Mouse (Mus musculus) neural tube, embryonic 13.5 days (tissue): ENCODE measurements around the gene Vat1. TPM values are rescaled to one million over a fixed set of nuclear protein-coding genes. Genes with fewer than 3 reads are reported as not detected.

ENCODE experiments used
- ATAC-seq: fragments of 200-750 bp; cut with Nextera tagmentation; 2 replicates; pipeline ENCODE4 v1.8.0; 2017; ENCODE audit warnings: low read depth, mild to moderate bottlenecking, moderate TSS enrichment, moderate library complexity
- H3K27ac ChIP-seq: fragments of 300-500 bp; sonication (generic); replicated peaks from 2 replicates; pipeline ENCODE4 v1.5.1; 2015; ENCODE audit warnings: moderate library complexity, mild to moderate bottlenecking, inconsistent platforms
- H3K27me3 ChIP-seq: fragments of 300-500 bp; sonication (generic); 2 replicates; pipeline ENCODE4 v1.6.1; 2015; ENCODE audit warnings: mild to moderate bottlenecking, inconsistent platforms
- H3K36me3 ChIP-seq: fragments of 300-500 bp; sonication (generic); 2 replicates; pipeline ENCODE4 v1.6.1; 2015; ENCODE audit warnings: mild to moderate bottlenecking, inconsistent platforms
- H3K4me1 ChIP-seq: fragments of 300-500 bp; sonication (generic); replicated peaks from 2 replicates; pipeline ENCODE4 v1.6.1; 2015; ENCODE audit warnings: inconsistent platforms
- H3K4me2 ChIP-seq: fragments of 300-500 bp; sonication (generic); 2 replicates; pipeline ENCODE4 v1.6.1; 2015; ENCODE audit warnings: inconsistent platforms, mild to moderate bottlenecking, moderate library complexity
- H3K4me3 ChIP-seq: fragments of 300-500 bp; sonication (generic); 2 replicates; pipeline ENCODE4 v1.5.1; 2015; ENCODE audit warnings: mild to moderate bottlenecking, inconsistent platforms
- H3K9ac ChIP-seq: fragments of 300-500 bp; sonication (generic); 2 replicates; pipeline ENCODE4 v1.6.1; 2015; ENCODE audit warnings: moderate library complexity, mild to moderate bottlenecking, inconsistent platforms
- H3K9me3 ChIP-seq: fragments of 300-500 bp; sonication (generic); 2 replicates; pipeline ENCODE4 v1.6.1; 2016; ENCODE audit warnings: inconsistent platforms
- WGBS: fragments of 180-500 bp; shearing (Covaris S2); methylation state at CpG from one replicate; pipeline ENCODE4 v1.1.7; 2015; 5-methylcytosine and 5-hydroxymethylcytosine counted together
- polyA plus RNA-seq: library from polyadenylated mRNA; unstranded; fragments of >200 nt; fragmentation: Nextera tagmentation; extraction: Ambion mirVana; gene quantifications from 2 replicates; pipeline ENCODE4 v1.2.1, GENCODE M21; 2015

Gene Vat1
- polyA plus RNA-seq, 1 experiment from 2014 or later: 75.8 TPM

GRCm38 (mm10) chr11:101435831-101436230 lies 30.2 kb downstream of the Vat1 start:
- no peaks in the 10 kb centered on the region for H3K9me3 ChIP-seq
- peaks cover 51% of the 10 kb centered on the region for H3K36me3 ChIP-seq
- H3K27me3 ChIP-seq: no peaks in the 10 kb centered on the region
- no peak overlapping the region for H3K27ac ChIP-seq
- WGBS: 83% methylated on average over 4 of the region's 4 CpGs
- no peaks in the 10 kb centered on the region for H3K4me1 ChIP-seq
- H3K4me3 ChIP-seq: no peak overlapping the region
- no peak overlapping the region for H3K4me2 ChIP-seq
- H3K9ac ChIP-seq: no peak overlapping the region
- no peak for ATAC-seq

GRCm38 (mm10) chr11:101433396-101433795 lies 32.6 kb downstream of the Vat1 start:
- Histone ChIP-seq H3K27me3 (no peaks in the 10 kb centered on the region), H3K4me2 (no peak overlapping the region), H3K9me3 (no peaks in the 10 kb centered on the region), H3K4me1 (no peaks in the 10 kb centered on the region), H3K4me3 (no peak overlapping the region), H3K9ac (no peak overlapping the region), H3K27ac (no peak overlapping the region), H3K36me3 (peaks cover 72% of the 10 kb centered on the region)
- WGBS: 88% methylated on average over 13 of the region's 13 CpGs
- ATAC-seq: no peak

GRCm38 (mm10) chr11:101431327-101431726 lies 34.7 kb downstream of the Vat1 start:
- Histone ChIP-seq H3K9me3 (no peaks in the 10 kb centered on the region), H3K4me2 (no peak overlapping the region), H3K27ac (no peak overlapping the region), H3K36me3 (peaks cover 72% of the 10 kb centered on the region), H3K27me3 (no peaks in the 10 kb centered on the region), H3K4me1 (peaks cover 14% of the 10 kb centered on the region), H3K9ac (no peak overlapping the region), H3K4me3 (no peak overlapping the region)
- WGBS: 94% methylated on average over 9 of the region's 9 CpGs
- no peak for ATAC-seq

GRCm38 (mm10) chr11:101426165-101426564 lies 39.9 kb downstream of the Vat1 start:
- Histone ChIP-seq H3K36me3 (peaks cover 24% of the 10 kb centered on the region), H3K4me2 (peak overlapping the region; percentile 73), H3K27ac (no peak overlapping the region), H3K4me3 (peak overlapping the region; percentile 90), H3K9ac (peak overlapping the region; percentile 89), H3K4me1 (peaks cover 34% of the 10 kb centered on the region), H3K9me3 (no peaks in the 10 kb centered on the region), H3K27me3 (no peaks in the 10 kb centered on the region)
- ATAC-seq: no peak
- 62% methylated on average over 8 of the region's 8 CpGs for WGBS

DNA sequence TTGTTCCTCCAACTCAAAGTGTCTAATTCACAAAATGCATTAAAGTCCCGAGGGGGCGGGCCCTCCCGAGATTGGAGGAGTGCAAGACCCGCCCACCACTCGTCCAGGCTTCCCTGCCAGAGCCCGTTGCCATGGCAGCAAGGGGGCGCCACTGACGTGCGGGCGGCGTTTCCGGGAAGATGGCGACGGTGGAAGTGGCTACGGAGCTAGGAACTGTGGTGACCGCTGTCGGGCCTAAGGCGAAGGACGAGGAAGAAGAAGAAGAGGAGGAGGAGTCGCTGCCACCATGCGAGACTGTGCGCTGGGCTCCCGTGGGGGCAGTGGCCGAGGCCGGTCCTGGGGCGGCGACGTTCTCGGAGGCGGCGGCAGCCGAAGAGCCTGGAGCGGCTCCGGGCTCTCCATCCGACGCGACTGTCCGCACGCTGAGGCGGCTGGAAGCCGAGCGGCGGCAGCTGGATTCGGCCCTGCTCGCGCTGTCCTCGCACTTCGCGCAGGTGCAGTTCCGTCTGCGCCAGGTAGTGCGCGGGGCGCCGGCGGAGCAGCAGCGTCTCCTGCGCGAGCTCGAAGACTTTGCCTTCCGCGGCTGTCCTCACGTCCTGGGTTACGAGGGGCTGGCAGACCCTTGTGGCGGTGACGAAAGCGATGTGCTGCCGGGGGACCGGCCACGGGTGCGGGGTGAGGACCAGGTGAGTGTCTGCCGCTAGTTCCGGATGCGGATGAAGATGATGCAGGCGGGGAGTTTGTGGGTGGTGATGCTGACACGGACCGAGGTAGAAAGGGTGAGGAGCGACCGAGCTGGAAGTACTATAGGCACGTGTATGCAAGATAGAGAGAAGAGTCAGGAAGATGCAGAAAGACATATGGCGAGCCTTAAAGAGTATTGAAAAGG lies 40.9 kb downstream of the Vat1 start, which contains the start of the genes Rundc1 and Ptges3l:
TSS of gene Rundc1 (plus strand) at position 161 of the 889 bp plus-strand sequence.
TSS of gene Ptges3l (minus strand) at position 409 of the 889 bp plus-strand sequence.
- H3K4me3 ChIP-seq: peak within 1 kb of the TSS; percentile 90

DNA sequence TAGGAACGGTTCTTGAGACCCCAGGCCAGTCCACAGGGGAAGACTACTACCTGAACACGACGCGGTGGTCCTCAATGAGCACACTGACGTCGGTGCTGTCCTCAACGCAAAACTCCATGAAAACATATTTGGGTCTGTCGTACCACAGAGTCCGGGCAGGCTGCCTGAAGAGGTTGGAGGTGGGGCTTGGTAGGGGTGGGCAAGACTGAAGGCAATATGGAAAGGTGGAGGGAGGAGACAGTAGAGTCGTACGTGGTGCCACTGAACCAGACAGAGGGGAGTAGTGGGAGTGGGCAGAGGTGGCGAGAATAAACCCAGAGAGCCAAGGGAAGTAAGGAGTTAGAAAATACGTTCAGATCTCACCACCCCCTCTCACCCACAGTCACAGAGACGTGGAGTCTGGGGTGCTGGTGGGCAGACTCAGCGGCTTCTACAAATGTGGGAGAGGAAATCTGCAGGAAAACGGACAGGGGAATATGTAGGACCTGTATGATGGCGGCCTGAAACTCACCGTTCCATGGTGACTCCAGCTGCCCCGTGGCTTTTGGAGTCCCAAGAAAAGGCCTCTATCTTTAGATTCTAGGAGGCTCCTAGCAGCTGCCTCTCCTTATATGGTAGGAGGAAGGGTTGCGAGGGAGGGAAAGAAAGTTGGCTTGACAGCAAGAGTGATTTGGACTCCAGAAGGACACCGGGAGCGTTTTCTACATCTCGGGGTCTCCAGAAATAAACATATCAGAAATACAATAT lies 41.8 kb downstream of the Vat1 start, which contains the start of gene Gm27029:
TSS of gene Gm27029 (minus strand) at position 692 of the 747 bp plus-strand sequence.
- H3K9ac ChIP-seq: peak within 1 kb of the TSS; percentile 89
- no peaks in the 10 kb centered on the region for H3K9me3 ChIP-seq
- H3K4me3 ChIP-seq: peak within 1 kb of the TSS; percentile 90
- peak within 1 kb of the TSS; percentile 73 for H3K4me2 ChIP-seq
- H3K4me1 ChIP-seq: peaks cover 34% of the 10 kb centered on the region
- H3K27me3 ChIP-seq: no peaks in the 10 kb centered on the region
- ATAC-seq: peak; percentile 40; the same call in 1 of the 2 replicates
- peaks cover 5% of the 10 kb centered on the region for H3K36me3 ChIP-seq
- H3K27ac ChIP-seq: peak within 1 kb of the TSS; percentile 90
- WGBS: 7% methylated on average over 23 of the region's 23 CpGs

More for the DNA sequence above, 40.9 kb downstream of the Vat1 start, which contains the start of the genes Rundc1 and Ptges3l:
- Histone ChIP-seq H3K9me3 (no peaks in the 10 kb centered on the region), H3K36me3 (peaks cover 14% of the 10 kb centered on the region), H3K27me3 (no peaks in the 10 kb centered on the region), H3K4me2 (peak within 1 kb of the TSS; percentile 73), H3K4me1 (peaks cover 34% of the 10 kb centered on the region), H3K27ac (peak within 1 kb of the TSS; percentile 90), H3K9ac (peak within 1 kb of the TSS; percentile 89)
- under 1% methylated on average over 81 of the region's 81 CpGs for WGBS
- peak; percentile 95 for ATAC-seq

GRCm38 (mm10) chr11:101420148-101420547 lies 45.9 kb downstream of the Vat1 start:
- 90% methylated on average over 5 of the region's 5 CpGs for WGBS
- H3K9me3 ChIP-seq: no peaks in the 10 kb centered on the region

GRCm38 (mm10) chr11:101419610-101420009 lies 46.4 kb downstream of the Vat1 start:
- Histone ChIP-seq H3K9ac (no peak overlapping the region), H3K4me1 (peaks cover 17% of the 10 kb centered on the region), H3K4me2 (no peak overlapping the region), H3K27me3 (no peaks in the 10 kb centered on the region), H3K36me3 (no peaks in the 10 kb centered on the region), H3K9me3 (no peaks in the 10 kb centered on the region), H3K27ac (no peak overlapping the region), H3K4me3 (no peak overlapping the region)
- no peak for ATAC-seq
- WGBS: 24% methylated on average over 3 of the region's 3 CpGs

More at GRCm38 (mm10) chr11:101420148-101420547, 45.9 kb downstream of the Vat1 start:
- Histone ChIP-seq H3K27ac (no peak overlapping the region), H3K4me3 (no peak overlapping the region), H3K9ac (no peak overlapping the region), H3K36me3 (no peaks in the 10 kb centered on the region), H3K27me3 (no peaks in the 10 kb centered on the region), H3K4me2 (no peak overlapping the region), H3K4me1 (peaks cover 17% of the 10 kb centered on the region)
- no peak for ATAC-seq

- ATAC-seq: no peak
- H3K27ac ChIP-seq: no peak overlapping the region
- no peak overlapping the region for H3K4me2 ChIP-seq
- H3K36me3 ChIP-seq: peaks cover under 1% of the 10 kb centered on the region; the same call in 1 of the 2 replicates
- H3K4me3 ChIP-seq: no peak overlapping the region
- no peaks in the 10 kb centered on the region for H3K9me3 ChIP-seq
- H3K9ac ChIP-seq: no peak overlapping the region
- no peaks in the 10 kb centered on the region for H3K27me3 ChIP-seq
- H3K4me1 ChIP-seq: peaks cover 10% of the 10 kb centered on the region
- 64% methylated on average over 6 of the region's 6 CpGs for WGBS
These were observed 47.0 kb downstream of the Vat1 start for GRCm38 (mm10) chr11:101418991-101419390.

- Histone ChIP-seq H3K9ac (peak within 1 kb of the TSS; percentile 89), H3K4me3 (peak within 1 kb of the TSS; percentile 83), H3K4me2 (peak within 1 kb of the TSS; percentile 88), H3K4me1 (peaks cover 8% of the 10 kb centered on the region), H3K36me3 (peaks cover 15% of the 10 kb centered on the region; the same call in 1 of the 2 replicates), H3K27me3 (no peaks in the 10 kb centered on the region), H3K27ac (peak within 1 kb of the TSS; percentile 87), H3K9me3 (no peaks in the 10 kb centered on the region)
- peak; percentile 82 for ATAC-seq
- under 1% methylated on average over 45 of the region's 45 CpGs for WGBS
These were observed 48.8 kb downstream of the Vat1 start, which contains the start of gene Aarsd1 for GRCm38 (mm10) chr11:101417101-101417855. Aarsd1 (minus strand) TSS chr11:101417615.

- peaks cover 22% of the 10 kb centered on the region for H3K36me3 ChIP-seq
- peak overlapping the region; percentile 88 for H3K4me2 ChIP-seq
- peak overlapping the region; percentile 83 for H3K4me3 ChIP-seq
- H3K9ac ChIP-seq: peak overlapping the region; percentile 89
- ATAC-seq: no peak
- WGBS: 3% methylated on average over 11 of the region's 11 CpGs
- H3K27ac ChIP-seq: peak overlapping the region; percentile 87
- peaks cover 8% of the 10 kb centered on the region for H3K4me1 ChIP-seq
- no peaks in the 10 kb centered on the region for H3K9me3 ChIP-seq
- H3K27me3 ChIP-seq: no peaks in the 10 kb centered on the region
These were observed 49.5 kb downstream of the Vat1 start for GRCm38 (mm10) chr11:101416433-101417100.
